Mouse (Mus musculus) hindbrain, embryonic 10.5 days (tissue): Measurements from ENCODE around the gene Galp. TPM values are rescaled to one million over a fixed set of nuclear protein-coding genes. Genes with fewer than 3 reads are reported as not detected.

Source experiments
- DNase-seq: peaks from one replicate; pipeline ENCODE4 v3.0.0-alpha.2; 2017; ENCODE audit warnings: low spot score
- H3K27ac ChIP-seq: fragments of 300-500 bp; sonication (generic); 2 replicates; pipeline ENCODE4 v1.5.1; 2016; ENCODE audit warnings: mild to moderate bottlenecking, moderate library complexity
- H3K27me3 ChIP-seq: fragments of 300-500 bp; sonication (generic); 2 replicates; pipeline ENCODE4 v1.6.1; 2016; ENCODE audit warnings: mild to moderate bottlenecking; ENCODE audit not compliant: poor library complexity, insufficient read depth, severe bottlenecking
- H3K36me3 ChIP-seq: fragments of 300-500 bp; sonication (generic); 2 replicates; pipeline ENCODE4 v1.6.1; 2016; ENCODE audit warnings: mild to moderate bottlenecking, moderate library complexity
- H3K4me1 ChIP-seq: fragments of 300-500 bp; sonication (generic); replicated peaks from 2 replicates; pipeline ENCODE4 v1.6.1; 2016; ENCODE audit warnings: mild to moderate bottlenecking
- H3K4me3 ChIP-seq: fragments of 300-500 bp; sonication (generic); 2 replicates; pipeline ENCODE4 v1.5.1; 2016; ENCODE audit warnings: mild to moderate bottlenecking, moderate library complexity
- H3K9me3 ChIP-seq: fragments of 300-500 bp; sonication (generic); 2 replicates; pipeline ENCODE4 v1.6.1; 2016; ENCODE audit warnings: mild to moderate bottlenecking, moderate library complexity
- WGBS: fragments of 180-500 bp; shearing (Covaris S2); methylation state at CpG from one replicate; pipeline ENCODE4 v1.1.7; 2016; 5-methylcytosine and 5-hydroxymethylcytosine counted together
- polyA plus RNA-seq: library from polyadenylated mRNA; unstranded; fragments of >200 nt; fragmentation: Nextera tagmentation; extraction: Ambion mirVana; gene quantifications from 2 replicates; pipeline ENCODE4 v1.2.1, GENCODE M21; 2016

The Galp gene
- polyA plus RNA-seq = not detected in 2 replicates

- Histone ChIP-seq H3K9me3 (peaks cover 15% of the 10 kb centered on the region), H3K27ac (no peak within 1 kb of the TSS), H3K4me3 (no peak within 1 kb of the TSS), H3K36me3 (no peaks in the 10 kb centered on the region), H3K27me3 (no peaks in the 10 kb centered on the region), H3K4me1 (no peaks in the 10 kb centered on the region)
- no peak for DNase-seq
- 69% methylated on average over 3 of the region's 3 CpGs for WGBS
Observed at GRCm38 (mm10) chr7:6196790-6197189, at the start of gene Galp. Gene Galp, plus strand, starts transcription at chr7:6197090.

- Histone ChIP-seq H3K27me3 (no peaks in the 10 kb centered on the region), H3K4me3 (no peak overlapping the region), H3K36me3 (peaks cover 4% of the 10 kb centered on the region), H3K9me3 (no peaks in the 10 kb centered on the region), H3K27ac (no peak overlapping the region), H3K4me1 (no peaks in the 10 kb centered on the region)
- DNase-seq = no peak
- 88% methylated on average over 5 of the region's 5 CpGs for WGBS
Observed at GRCm38 (mm10) chr7:6147688-6148087, 49.2 kb upstream of the Galp start.

- peaks cover 20% of the 10 kb centered on the region for H3K4me1 ChIP-seq
- WGBS = 96% methylated on average over 1 of the region's 1 CpGs
- H3K27ac ChIP-seq = no peak overlapping the region
- no peak overlapping the region for H3K4me3 ChIP-seq
- no peaks in the 10 kb centered on the region for H3K27me3 ChIP-seq
- peaks cover 3% of the 10 kb centered on the region; the same call in 1 of the 2 replicates for H3K36me3 ChIP-seq
- 0 out of 2 replicates have a peak, but pooled peaks cover 7% of the 10 kb centered on the region for H3K9me3 ChIP-seq
- no peak for DNase-seq
Observed at GRCm38 (mm10) chr7:6151266-6151665, 45.6 kb upstream of the Galp start.

GRCm38 (mm10) chr7:6152036-6152435, 44.9 kb upstream of the Galp start:
- no peak for DNase-seq
- 91% methylated on average over 3 of the region's 3 CpGs for WGBS

GRCm38 (mm10) chr7:6153131-6153530, 43.8 kb upstream of the Galp start:
- H3K4me3 ChIP-seq = no peak overlapping the region
- H3K9me3 ChIP-seq = 0 out of 2 replicates have a peak, but pooled peaks cover 7% of the 10 kb centered on the region
- no peak for DNase-seq
- no peak overlapping the region for H3K27ac ChIP-seq
- no peaks in the 10 kb centered on the region for H3K27me3 ChIP-seq
- WGBS = 95% methylated on average over 3 of the region's 3 CpGs
- H3K36me3 ChIP-seq = peaks cover 3% of the 10 kb centered on the region; the same call in 1 of the 2 replicates
- H3K4me1 ChIP-seq = peaks cover 26% of the 10 kb centered on the region

More at GRCm38 (mm10) chr7:6152036-6152435, 44.9 kb upstream of the Galp start:
- H3K27ac ChIP-seq = no peak overlapping the region
- 0 out of 2 replicates have a peak, but pooled peaks cover 7% of the 10 kb centered on the region for H3K9me3 ChIP-seq
- peaks cover 26% of the 10 kb centered on the region for H3K4me1 ChIP-seq
- no peak overlapping the region for H3K4me3 ChIP-seq
- peaks cover 3% of the 10 kb centered on the region; the same call in 1 of the 2 replicates for H3K36me3 ChIP-seq
- H3K27me3 ChIP-seq = no peaks in the 10 kb centered on the region

- Histone ChIP-seq H3K27ac (no peak overlapping the region), H3K4me1 (peaks cover 26% of the 10 kb centered on the region), H3K4me3 (peak overlapping the region; percentile 90), H3K36me3 (peaks cover 3% of the 10 kb centered on the region; the same call in 1 of the 2 replicates), H3K27me3 (no peaks in the 10 kb centered on the region), H3K9me3 (0 out of 2 replicates have a peak, but pooled peaks cover 7% of the 10 kb centered on the region)
- 89% methylated on average over 5 of the region's 5 CpGs for WGBS
- no peak for DNase-seq
Observed at GRCm38 (mm10) chr7:6154164-6154563, 42.7 kb upstream of the Galp start.

GRCm38 (mm10) chr7:6155031-6155872, 41.6 kb upstream of the Galp start:
- peak overlapping the region; percentile 95 for H3K27ac ChIP-seq
- H3K4me1 ChIP-seq = peaks cover 26% of the 10 kb centered on the region
- no peaks in the 10 kb centered on the region for H3K27me3 ChIP-seq
- WGBS = under 1% methylated on average over 83 of the region's 85 CpGs
- DNase-seq = peak; percentile 86
- peaks cover 3% of the 10 kb centered on the region; the same call in 1 of the 2 replicates for H3K36me3 ChIP-seq
- H3K4me3 ChIP-seq = peak overlapping the region; percentile 90
- 0 out of 2 replicates have a peak, but pooled peaks cover 7% of the 10 kb centered on the region for H3K9me3 ChIP-seq

GRCm38 (mm10) chr7:6155901-6156411, 40.9 kb upstream of the Galp start, which contains the start of gene Zfp787:
Gene Zfp787, minus strand, starts transcription at chr7:6155997.
- Histone ChIP-seq H3K9me3 (0 out of 2 replicates have a peak, but pooled peaks cover 7% of the 10 kb centered on the region), H3K27me3 (no peaks in the 10 kb centered on the region), H3K36me3 (peaks cover 3% of the 10 kb centered on the region; the same call in 1 of the 2 replicates), H3K27ac (peak within 1 kb of the TSS; percentile 95), H3K4me3 (peak within 1 kb of the TSS; percentile 90), H3K4me1 (peaks cover 26% of the 10 kb centered on the region)
- WGBS = under 1% methylated on average over 54 of the region's 54 CpGs
- DNase-seq = peak; percentile 97

- Histone ChIP-seq H3K4me3 (peak overlapping the region; percentile 90), H3K9me3 (0 out of 2 replicates have a peak, but pooled peaks cover 7% of the 10 kb centered on the region), H3K4me1 (peaks cover 26% of the 10 kb centered on the region), H3K36me3 (peaks cover 3% of the 10 kb centered on the region; the same call in 1 of the 2 replicates), H3K27ac (peak overlapping the region; percentile 95; the same call in 1 of the 2 replicates), H3K27me3 (no peaks in the 10 kb centered on the region)
- DNase-seq = no peak
- 72% methylated on average over 9 of the region's 9 CpGs for WGBS
Observed at GRCm38 (mm10) chr7:6156901-6157472, 39.9 kb upstream of the Galp start.

- WGBS = 94% methylated on average over 1 of the region's 1 CpGs
- H3K4me1 ChIP-seq = peaks cover 26% of the 10 kb centered on the region
- H3K9me3 ChIP-seq = 0 out of 2 replicates have a peak, but pooled peaks cover 7% of the 10 kb centered on the region
- H3K4me3 ChIP-seq = no peak overlapping the region
- no peak overlapping the region for H3K27ac ChIP-seq
- H3K36me3 ChIP-seq = peaks cover 3% of the 10 kb centered on the region; the same call in 1 of the 2 replicates
- H3K27me3 ChIP-seq = no peaks in the 10 kb centered on the region
- DNase-seq = no peak
Observed at GRCm38 (mm10) chr7:6157479-6157878, 39.4 kb upstream of the Galp start.

GRCm38 (mm10) chr7:6159604-6160003, 37.3 kb upstream of the Galp start:
- no peaks in the 10 kb centered on the region for H3K36me3 ChIP-seq
- H3K4me3 ChIP-seq = no peak overlapping the region
- no peaks in the 10 kb centered on the region for H3K27me3 ChIP-seq
- no peak for DNase-seq
- no peak overlapping the region for H3K27ac ChIP-seq
- 76% methylated on average over 3 of the region's 3 CpGs for WGBS
- peaks cover 10% of the 10 kb centered on the region for H3K4me1 ChIP-seq
- H3K9me3 ChIP-seq = 0 out of 2 replicates have a peak, but pooled peaks cover 7% of the 10 kb centered on the region

GRCm38 (mm10) chr7:6161541-6161940, 35.3 kb upstream of the Galp start:
- DNase-seq = no peak
- 67% methylated on average over 3 of the region's 3 CpGs for WGBS

More at GRCm38 (mm10) chr7:6161541-6161940, 35.3 kb upstream of the Galp start:
- H3K27ac ChIP-seq = no peak overlapping the region
- no peaks in the 10 kb centered on the region for H3K36me3 ChIP-seq
- no peak overlapping the region for H3K4me3 ChIP-seq
- no peaks in the 10 kb centered on the region for H3K9me3 ChIP-seq
- H3K27me3 ChIP-seq = no peaks in the 10 kb centered on the region
- peaks cover 4% of the 10 kb centered on the region; the same call in 1 of the 2 replicates for H3K4me1 ChIP-seq
